Mouse (Mus musculus) megakaryocyte, embryonic 14.5 days (primary cell): ENCODE data around the gene Gpx2.

Source experiments
- FLI1 ChIP-seq: IDR thresholded peaks from 2 replicates; pipeline ENCODE4 v1.6.1; 2012; ENCODE audit warnings: low read length, inconsistent platforms, mixed read lengths
- GATA1 ChIP-seq: IDR thresholded peaks from 3 replicates; pipeline ENCODE4 v1.6.1; 2012; ENCODE audit warnings: mixed read lengths, low read length, inconsistent platforms, borderline replicate concordance

GRCm38 (mm10) chr12:76776898-76777297 lies 18.5 kb downstream of the Gpx2 start:
- TF ChIP-seq GATA1: no peak
- TF ChIP-seq FLI1: no peak
